ENCODE assay signal across 9 mouse cellular contexts in genomic region chr9:50617794-50618330, GRCm38 (mm10). TPM values are rescaled to one million over a fixed set of nuclear protein-coding genes. Genes with fewer than 3 reads are reported as not detected.
A peak's percentile ranks its signal among the peaks of the same experiment; 100 is the strongest.
DNase-seq lines count a peak whose midpoint lies in the region; ATAC-seq and TF ChIP-seq lines count a peak whose summit lies in the region.
"Had no signal": no experiment of that assay in that cellular context is flagged by ENCODE, and none has a peak within 500 bp of the region (broad histone marks: within the 10 kb centered on the region; RNA-seq: fewer than 3 reads in every experiment).

No protein-coding gene starts in this region.

- DNase-seq in kidney, adult 11 months = no peak
- DNase-seq in midbrain, postnatal 0 days (ENCODE audit: low spot score) = no peak
- DNase-seq in cerebellum, postnatal 14 days = no peak
- DNase-seq in kidney, adult 9 months = no peak
- DNase-seq in lung, postnatal 25 days (ENCODE audit: low spot score) = no peak

- H3K9ac ChIP-seq in kidney, embryonic 16.5 days (replicated peaks; ENCODE audit: low read length) = no peak overlapping the region
- no peak overlapping the region for H3K9ac ChIP-seq in embryonic facial prominence, embryonic 15.5 days
- H3K9ac ChIP-seq in intestine, embryonic 15.5 days = no peak overlapping the region
- H3K9ac ChIP-seq in midbrain, postnatal 0 days (replicated peaks; ENCODE audit: low read length, poor library complexity, severe bottlenecking) = no peak overlapping the region

- TF ChIP-seq CTCF in midbrain, postnatal 0 days (IDR thresholded peaks at IDR 0.05) = no peak

- peaks cover 19% of the 10 kb centered on the region for H3K36me3 ChIP-seq in kidney, embryonic 16.5 days (ENCODE audit: insufficient read depth, low read length)
- peaks cover 18% of the 10 kb centered on the region for H3K36me3 ChIP-seq in embryonic facial prominence, embryonic 15.5 days
- peaks cover 10% of the 10 kb centered on the region for H3K36me3 ChIP-seq in intestine, embryonic 15.5 days
- H3K36me3 ChIP-seq in midbrain, postnatal 0 days (ENCODE audit: insufficient read depth, low read length) = peaks cover 18% of the 10 kb centered on the region; the same call in 1 of the 2 replicates

- peak overlapping the region; percentile 68 for H3K4me2 ChIP-seq in kidney, embryonic 16.5 days (replicated peaks; ENCODE audit: low read depth, low read length)
- peak overlapping the region; percentile 59 for H3K4me2 ChIP-seq in embryonic facial prominence, embryonic 15.5 days (replicated peaks)
- H3K4me2 ChIP-seq in intestine, embryonic 15.5 days (replicated peaks) = peak overlapping the region; percentile 71
- peak overlapping the region; percentile 69 for H3K4me2 ChIP-seq in midbrain, postnatal 0 days (ENCODE audit: low read depth, low read length, poor library complexity, severe bottlenecking)

- H3K27me3 ChIP-seq in kidney, embryonic 16.5 days (ENCODE audit: insufficient read depth, low read length) = no peaks in the 10 kb centered on the region
- H3K27me3 ChIP-seq in embryonic facial prominence, embryonic 15.5 days = no peaks in the 10 kb centered on the region
- H3K27me3 ChIP-seq in intestine, embryonic 15.5 days (replicated peaks) = no peaks in the 10 kb centered on the region
- no peaks in the 10 kb centered on the region for H3K27me3 ChIP-seq in midbrain, postnatal 0 days (ENCODE audit: insufficient read depth, low read length)
- H3K27me3 ChIP-seq: Patski had no signal

- H3K4me3 ChIP-seq in kidney, embryonic 16.5 days (ENCODE audit: low read length) = peak overlapping the region; percentile 100
- H3K4me3 ChIP-seq in embryonic facial prominence, embryonic 15.5 days (replicated peaks) = peak overlapping the region; percentile 79
- H3K4me3 ChIP-seq in intestine, embryonic 15.5 days (replicated peaks) = peak overlapping the region; percentile 100
- H3K4me3 ChIP-seq in midbrain, postnatal 0 days (ENCODE audit: low read depth, low read length) = peak overlapping the region; percentile 79

- no peak for ATAC-seq in kidney, embryonic 16.5 days (ENCODE audit: low FRiP score, low TSS enrichment)
- no peak for ATAC-seq in embryonic facial prominence, embryonic 15.5 days (ENCODE audit: insufficient number of reproducible peaks, low FRiP score, low TSS enrichment, low read depth)
- no peak for ATAC-seq in intestine, embryonic 15.5 days
- ATAC-seq in midbrain, postnatal 0 days (ENCODE audit: low FRiP score) = no peak

- no peaks in the 10 kb centered on the region for H3K9me3 ChIP-seq in kidney, embryonic 16.5 days (ENCODE audit: low read length)
- no peaks in the 10 kb centered on the region for H3K9me3 ChIP-seq in embryonic facial prominence, embryonic 15.5 days (replicated peaks)
- H3K9me3 ChIP-seq in intestine, embryonic 15.5 days = no peaks in the 10 kb centered on the region
- no peaks in the 10 kb centered on the region for H3K9me3 ChIP-seq in midbrain, postnatal 0 days (ENCODE audit: low read length)

- no peak overlapping the region for H3K27ac ChIP-seq in kidney, embryonic 16.5 days (ENCODE audit: low read length)
- H3K27ac ChIP-seq in embryonic facial prominence, embryonic 15.5 days (replicated peaks) = no peak overlapping the region
- H3K27ac ChIP-seq in intestine, embryonic 15.5 days = no peak overlapping the region
- H3K27ac ChIP-seq in midbrain, postnatal 0 days (ENCODE audit: low read depth, low read length) = no peak overlapping the region

- WGBS in kidney, embryonic 16.5 days = 59% methylated on average over 9 of the region's 9 CpGs
- WGBS in embryonic facial prominence, embryonic 15.5 days = 59% methylated on average over 9 of the region's 9 CpGs
- WGBS in intestine, embryonic 15.5 days = 60% methylated on average over 9 of the region's 9 CpGs
- WGBS in midbrain, postnatal 0 days = 69% methylated on average over 9 of the region's 9 CpGs

- peaks cover 9% of the 10 kb centered on the region for H3K4me1 ChIP-seq in kidney, embryonic 16.5 days (ENCODE audit: insufficient read depth, low read length)
- H3K4me1 ChIP-seq in embryonic facial prominence, embryonic 15.5 days = peaks cover 11% of the 10 kb centered on the region
- 0 out of 2 replicates have a peak, but pooled peaks cover 2% of the 10 kb centered on the region for H3K4me1 ChIP-seq in intestine, embryonic 15.5 days (replicated peaks)
- H3K4me1 ChIP-seq in midbrain, postnatal 0 days (ENCODE audit: insufficient read depth, low read length) = peaks cover 6% of the 10 kb centered on the region; the same call in 1 of the 2 replicates

RNA-seq across cellular contexts. Expression of gene Nkapd1, which starts 0.6 kb away (rescaled TPM):
- polyA plus RNA-seq in kidney, embryonic 16.5 days (2015; fragmentation: Nextera tagmentation; extraction: Ambion mirVana) = 17.0 and 17.9 TPM in 2 replicates
- polyA plus RNA-seq in embryonic facial prominence, embryonic 15.5 days (2015; fragmentation: Nextera tagmentation; extraction: Ambion mirVana) = 23.1 and 25.2 TPM in 2 replicates
- 17.5 and 20.4 TPM in 2 replicates for polyA plus RNA-seq in intestine, embryonic 15.5 days (2015; fragmentation: Nextera tagmentation; extraction: Ambion mirVana)
- 10.9 and 19.3 TPM in 2 replicates for total RNA-seq in midbrain, postnatal 0 days (2014; rRNA removed)
- 18.7 and 22.5 TPM in 2 replicates for polyA plus RNA-seq in midbrain, postnatal 0 days (2015; fragmentation: Nextera tagmentation; extraction: Ambion mirVana)

RNA-seq across cellular contexts. Expression of gene Pih1d2, which starts 0.7 kb away (rescaled TPM):
- 4.9 and 5.3 TPM in 2 replicates for polyA plus RNA-seq in kidney, embryonic 16.5 days (2015; fragmentation: Nextera tagmentation; extraction: Ambion mirVana)
- polyA plus RNA-seq in embryonic facial prominence, embryonic 15.5 days (2015; fragmentation: Nextera tagmentation; extraction: Ambion mirVana) = 8.8 and 12.8 TPM in 2 replicates
- polyA plus RNA-seq in intestine, embryonic 15.5 days (2015; fragmentation: Nextera tagmentation; extraction: Ambion mirVana) = 2.1 and 2.9 TPM in 2 replicates
- total RNA-seq in midbrain, postnatal 0 days (2014; rRNA removed) = 1.3 and 15.0 TPM in 2 replicates
- polyA plus RNA-seq in midbrain, postnatal 0 days (2015; fragmentation: Nextera tagmentation; extraction: Ambion mirVana) = 3.3 and 6.1 TPM in 2 replicates

RNA-seq across cellular contexts. Expression of gene Timm8b, which starts 14.2 kb away (rescaled TPM):
- 232 and 245 TPM in 2 replicates for polyA plus RNA-seq in kidney, embryonic 16.5 days (2015; fragmentation: Nextera tagmentation; extraction: Ambion mirVana)
- 208 and 217 TPM in 2 replicates for polyA plus RNA-seq in embryonic facial prominence, embryonic 15.5 days (2015; fragmentation: Nextera tagmentation; extraction: Ambion mirVana)
- polyA plus RNA-seq in intestine, embryonic 15.5 days (2015; fragmentation: Nextera tagmentation; extraction: Ambion mirVana) = 314 TPM in 2 replicates
- 185 and 193 TPM in 2 replicates for total RNA-seq in midbrain, postnatal 0 days (2014; rRNA removed)
- polyA plus RNA-seq in midbrain, postnatal 0 days (2015; fragmentation: Nextera tagmentation; extraction: Ambion mirVana) = 404 and 419 TPM in 2 replicates

RNA-seq across cellular contexts. Expression of gene Sdhd, which starts 14.2 kb away (rescaled TPM):
- 417 and 453 TPM in 2 replicates for polyA plus RNA-seq in kidney, embryonic 16.5 days (2015; fragmentation: Nextera tagmentation; extraction: Ambion mirVana)
- 249 TPM in 2 replicates for polyA plus RNA-seq in embryonic facial prominence, embryonic 15.5 days (2015; fragmentation: Nextera tagmentation; extraction: Ambion mirVana)
- polyA plus RNA-seq in intestine, embryonic 15.5 days (2015; fragmentation: Nextera tagmentation; extraction: Ambion mirVana) = 544 and 560 TPM in 2 replicates
- 189 and 214 TPM in 2 replicates for total RNA-seq in midbrain, postnatal 0 days (2014; rRNA removed)
- polyA plus RNA-seq in midbrain, postnatal 0 days (2015; fragmentation: Nextera tagmentation; extraction: Ambion mirVana) = 308 and 333 TPM in 2 replicates

RNA-seq across cellular contexts. Expression of gene Dlat, which starts 41.7 kb away (rescaled TPM):
- 64.0 and 67.9 TPM in 2 replicates for polyA plus RNA-seq in kidney, embryonic 16.5 days (2015; fragmentation: Nextera tagmentation; extraction: Ambion mirVana)
- 50.1 and 51.3 TPM in 2 replicates for polyA plus RNA-seq in embryonic facial prominence, embryonic 15.5 days (2015; fragmentation: Nextera tagmentation; extraction: Ambion mirVana)
- 58.7 and 63.5 TPM in 2 replicates for polyA plus RNA-seq in intestine, embryonic 15.5 days (2015; fragmentation: Nextera tagmentation; extraction: Ambion mirVana)
- total RNA-seq in midbrain, postnatal 0 days (2014; rRNA removed) = 67.4 and 70.3 TPM in 2 replicates
- polyA plus RNA-seq in midbrain, postnatal 0 days (2015; fragmentation: Nextera tagmentation; extraction: Ambion mirVana) = 58.7 and 59.1 TPM in 2 replicates
